Mouse (Mus musculus) megakaryocyte, embryonic 14.5 days (primary cell): Measurements from ENCODE around the gene Gm15319.
"Not testable (repeated sequence)": the region's sequence is repeated elsewhere in the genome, so short reads cannot be mapped to it uniquely, and the experiment has no call there.

ENCODE experiments used
- FLI1 ChIP-seq: IDR thresholded peaks from 2 replicates; pipeline ENCODE4 v1.6.1; 2012; ENCODE audit warnings: low read length, inconsistent platforms, mixed read lengths
- GATA1 ChIP-seq: IDR thresholded peaks from 3 replicates; pipeline ENCODE4 v1.6.1; 2012; ENCODE audit warnings: mixed read lengths, low read length, inconsistent platforms, borderline replicate concordance

GRCm38 (mm10) chr8:20379650-20380436 lies 16.8 kb upstream of the Gm15319 start:
- TF ChIP-seq GATA1, FLI1: not testable (repeated sequence)
